Mouse (Mus musculus): ENCODE data around the gene Kmt2c.

DNA sequence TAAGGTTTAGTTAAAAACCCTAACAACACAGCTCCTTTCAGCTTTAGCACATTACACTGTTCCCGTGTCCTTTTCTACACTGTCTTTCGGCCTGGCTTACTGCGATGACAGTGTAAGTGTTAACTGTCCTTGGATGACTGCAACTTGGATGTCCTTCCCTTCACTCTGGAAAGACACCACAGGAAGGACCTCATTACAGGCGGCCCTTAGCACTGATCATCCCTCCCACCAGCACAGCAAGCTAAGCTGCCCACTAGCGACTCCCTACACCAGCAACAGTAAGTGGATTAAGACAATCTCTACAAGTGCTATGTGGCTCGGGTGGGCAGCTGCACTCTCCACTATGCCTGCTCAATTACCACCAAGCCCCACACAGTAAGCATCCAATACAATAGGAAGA, 222.2 kb downstream of the Kmt2c start:
- TF ChIP-seq CTCF (IDR thresholded peaks at IDR 0.05 in 2 of 3, conservative IDR thresholded peaks at IDR 0.05 in 1 of 3; ENCODE audit: control insufficient read depth in 1 of 3, insufficient read depth in 1 of 3, low read depth in 2 of 3, low read length in 3 of 3, poor library complexity in 1 of 3, severe bottlenecking in 1 of 3) (no peak), POLR2AphosphoS5 (IDR thresholded peaks at IDR 0.05; ENCODE audit: borderline replicate concordance, low read depth, low read length) (no peak), MEF2A (IDR thresholded peaks at IDR 0.05; ENCODE audit: extremely low read depth, insufficient replicate concordance, low read depth, low read length, poor library complexity, severe bottlenecking) (no peak), POLR2A (IDR thresholded peaks at IDR 0.05; ENCODE audit: control insufficient read depth in 1 of 2, insufficient read depth in 1 of 2, low read depth in 1 of 2, low read length in 2 of 2, poor library complexity in 1 of 2) (no peak), CHD2 (IDR thresholded peaks at IDR 0.05; ENCODE audit: low read length) (no peak), SMC3 (IDR thresholded peaks at IDR 0.05; ENCODE audit: low read depth, low read length) (no peak), GATA1 (IDR thresholded peaks at IDR 0.05; ENCODE audit: low read depth, low read length) (no peak), MAZ (IDR thresholded peaks at IDR 0.05; ENCODE audit: low read depth, low read length) (no peak), MYC (IDR thresholded peaks at IDR 0.05; ENCODE audit: low read depth, low read length) (no peak), TAL1 (IDR thresholded peaks at IDR 0.05; ENCODE audit: low read length) (no peak), ZMIZ1 (IDR thresholded peaks at IDR 0.05; ENCODE audit: low read depth, low read length) (no peak), MAFK (IDR thresholded peaks at IDR 0.05; ENCODE audit: borderline replicate concordance, low read depth, low read length) (no peak), BHLHE40 (IDR thresholded peaks at IDR 0.05; ENCODE audit: borderline replicate concordance, low read depth, low read length) (no peak), HCFC1 (IDR thresholded peaks at IDR 0.05; ENCODE audit: low read depth, low read length) (no peak)
